Comparison of ENCODE assay signal across 8 mouse cellular contexts in genomic region chr11:109584843-109585713, GRCm38 (mm10). TPM values are rescaled to one million over a fixed set of nuclear protein-coding genes. Genes with fewer than 3 reads are reported as not detected.
DNase-seq lines count a peak whose midpoint lies in the region; ATAC-seq and TF ChIP-seq lines count a peak whose summit lies in the region.

No protein-coding gene starts in this region.

- H3K27ac ChIP-seq in cerebellum, adult 2 months (ENCODE audit: insufficient read depth, low read length), result no peak overlapping the region
- H3K27ac ChIP-seq in hindbrain, embryonic 16.5 days (ENCODE audit: low read depth, low read length), result no peak overlapping the region

- 24% methylated on average over 11 of the region's 11 CpGs for WGBS in cerebellum, adult 2 months
- 46% methylated on average over 11 of the region's 11 CpGs for WGBS in hindbrain, embryonic 16.5 days

- no peak overlapping the region for H3K4me2 ChIP-seq in hindbrain, embryonic 16.5 days (ENCODE audit: low read length)

- peak; percentile 72 for DNase-seq in R1 (ENCODE audit: low read depth, low spot score)
- DNase-seq in cerebellum, adult 2 months, result peak; percentile 88 to 89
- peak; percentile 54 to 60 for DNase-seq in left cerebral cortex, adult 8-10 months (ENCODE audit: low spot score in 2 of 2)
- peak; percentile 78 to 81 for DNase-seq in right cerebral cortex, adult 2 months (ENCODE audit: low spot score in 2 of 2)
- peak; percentile 70 for DNase-seq in urinary bladder, postnatal 14 days (ENCODE audit: low spot score)

- H3K27me3 ChIP-seq in cerebellum, adult 2 months (ENCODE audit: control insufficient read depth, insufficient read depth, low read length), result no peaks in the 10 kb centered on the region
- H3K27me3 ChIP-seq in hindbrain, embryonic 16.5 days (replicated peaks; ENCODE audit: control insufficient read depth, insufficient read depth, low read length), result no peaks in the 10 kb centered on the region

- TF ChIP-seq POLR2A in cerebellum, adult 2 months (IDR thresholded peaks at IDR 0.05; ENCODE audit: borderline replicate concordance, insufficient read depth, low read length), result no peak

- TF ChIP-seq CTCF in cerebellum, adult 2 months (IDR thresholded peaks at IDR 0.05; ENCODE audit: borderline replicate concordance, insufficient read depth, low read depth, low read length), result peak; percentile 99

- H3K9me3 ChIP-seq in hindbrain, embryonic 16.5 days (ENCODE audit: control insufficient read depth, low read length), result no peaks in the 10 kb centered on the region

- H3K36me3 ChIP-seq in hindbrain, embryonic 16.5 days (ENCODE audit: control insufficient read depth, insufficient read depth, low read length), result no peaks in the 10 kb centered on the region

- ATAC-seq in frontal cortex, adult (ENCODE audit: low TSS enrichment), result peak; percentile 80
- ATAC-seq in hindbrain, embryonic 16.5 days, result peak; percentile 56; the same call in 1 of the 2 replicates
- peak; percentile 65 for ATAC-seq in megakaryocyte progenitor cell, adult 5-6 weeks (replicated peaks; ENCODE audit: poor library complexity)

- H3K4me1 ChIP-seq in cerebellum, adult 2 months (ENCODE audit: control insufficient read depth, insufficient read depth, low read length), result peaks cover 13% of the 10 kb centered on the region; the same call in 1 of the 2 replicates
- H3K4me1 ChIP-seq in hindbrain, embryonic 16.5 days (ENCODE audit: control insufficient read depth, insufficient read depth, low read depth, low read length), result no peaks in the 10 kb centered on the region

- H3K4me3 ChIP-seq in cerebellum, adult 2 months (replicated peaks; ENCODE audit: insufficient read depth, low read depth, low read length), result no peak overlapping the region
- H3K4me3 ChIP-seq in hindbrain, embryonic 16.5 days (ENCODE audit: low read length), result no peak overlapping the region

- no peak overlapping the region for H3K9ac ChIP-seq in hindbrain, embryonic 16.5 days (ENCODE audit: low read depth, low read length)

RNA-seq across cellular contexts. Expression of gene Wipi1, which starts 26.7 kb away (rescaled TPM):
- polyA plus RNA-seq in cerebellum, adult 2 months (2012; rRNA removed), result 20.4 and 23.1 TPM in 2 replicates
- polyA plus RNA-seq in hindbrain, embryonic 16.5 days (2015; fragmentation: Nextera tagmentation; extraction: Ambion mirVana), result 18.9 and 21.2 TPM in 2 replicates
- total RNA-seq in left cerebral cortex, adult 8-10 months (2022), result 10 to 100 TPM; 20.7 to 22.9 (median 22.0) TPM
- total RNA-seq in megakaryocyte progenitor cell, adult 5-6 weeks (2015), result 7.4 and 8.8 TPM in 2 replicates
- 6.4 and 6.9 TPM in 2 replicates for total RNA-seq in megakaryocyte progenitor cell, adult 5-6 weeks (2017)
